Mouse (Mus musculus): ENCODE results near the gene Cacnb1.

GRCm38 (mm10) chr11:98040975-98041374 is 18.1 kb upstream of the Cacnb1 start:
- no peak for TF ChIP-seq CTCF (IDR thresholded peaks at IDR 0.05; ENCODE audit: extremely low read depth, insufficient read length, insufficient replicate concordance, low read depth, low read length)
- no peak for TF ChIP-seq POLR2A (IDR thresholded peaks at IDR 0.05; ENCODE audit: low read depth, low read length)

Data from small intestine, adult 2 months (tissue).